Mouse (Mus musculus): ENCODE data around the gene Plbd2.
A peak's percentile ranks its signal among the peaks of the same experiment; 100 is the strongest.
"Not testable (repeated sequence)": the region's sequence is repeated elsewhere in the genome, so short reads cannot be mapped to it uniquely, and the experiment has no call there.

Gene Plbd2

DNA sequence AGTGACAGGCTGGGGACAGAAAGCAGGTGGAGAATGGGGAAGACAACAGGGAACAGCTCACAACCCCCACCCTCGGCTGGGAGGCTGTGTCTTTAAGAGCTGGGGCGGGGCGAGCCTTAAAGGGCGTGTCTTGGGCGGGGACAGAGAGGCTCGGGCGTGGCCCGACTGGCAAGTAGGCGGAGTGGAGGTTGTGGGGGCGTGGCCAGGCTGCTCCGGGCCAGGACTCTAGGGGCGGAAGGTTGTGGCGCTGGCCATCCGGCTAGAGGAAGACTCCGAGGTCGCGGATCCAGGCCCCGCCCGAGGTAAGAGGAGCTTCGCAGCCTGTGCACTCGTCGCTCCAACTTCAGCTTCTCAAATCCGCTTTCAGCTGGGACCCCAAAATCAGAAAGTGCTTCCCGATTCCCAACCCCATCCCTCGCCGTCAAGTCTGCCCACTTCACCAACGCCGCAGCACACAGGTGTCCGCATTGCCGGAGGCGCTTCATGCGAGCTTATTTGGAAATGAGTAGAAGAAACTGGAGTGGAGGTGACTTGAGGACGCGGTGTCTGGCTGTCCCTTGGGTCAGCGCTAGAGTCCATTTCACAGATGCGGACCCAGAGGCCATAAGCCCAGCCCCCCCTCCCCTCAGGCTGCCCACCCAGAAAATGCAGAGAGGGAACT lies 7.7 kb upstream of the Plbd2 start, which contains the start of gene Slc8b1:
Gene Slc8b1, plus strand, starts transcription at position 187 of the 661 bp plus-strand sequence.
- peak; percentile 94 to 95 for DNase-seq (ENCODE audit: low spot score in 2 of 2)

DNA sequence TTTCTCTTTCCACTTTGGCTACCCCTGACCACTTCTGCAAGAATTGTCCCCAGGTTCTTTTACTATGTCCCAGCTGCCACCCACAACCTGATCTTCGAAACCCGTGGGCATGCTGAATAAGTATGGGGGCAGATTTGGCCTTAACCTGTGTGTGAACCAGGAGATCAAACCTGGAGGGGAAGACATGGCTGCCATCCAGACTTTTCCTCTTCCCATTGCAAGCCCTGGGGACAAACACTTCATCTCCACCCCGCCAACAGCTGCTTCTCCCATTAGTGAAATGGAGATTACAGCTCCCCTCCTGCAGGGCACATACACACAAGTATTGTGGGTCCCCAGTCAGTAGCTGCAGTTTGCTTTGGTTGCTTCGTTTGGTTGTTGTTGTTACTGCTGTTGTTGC lies 3.9 kb upstream of the Plbd2 start:
- DNase-seq (ENCODE audit: low spot score in 2 of 2): no peak

DNA sequence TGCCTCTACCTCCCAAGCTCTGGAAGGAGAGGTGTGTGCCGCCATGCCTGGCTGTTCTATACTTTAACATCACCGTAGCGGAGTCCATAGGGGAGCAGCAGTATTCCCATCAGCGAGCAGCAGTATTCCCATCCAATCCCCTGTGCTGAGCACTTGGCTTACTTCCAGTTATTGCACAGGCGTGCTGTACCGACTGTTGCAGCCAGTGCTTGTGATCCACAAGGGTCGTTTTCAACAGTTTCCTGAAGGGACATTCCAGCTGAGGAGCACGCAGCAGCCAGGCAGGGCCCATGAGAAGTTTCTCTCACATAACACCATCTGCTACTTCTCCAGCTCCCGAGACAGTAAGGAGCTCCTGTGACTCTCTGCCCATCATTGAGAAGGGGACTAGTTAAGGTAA lies 3.1 kb upstream of the Plbd2 start:
- DNase-seq (ENCODE audit: low spot score in 2 of 2): no peak

DNA sequence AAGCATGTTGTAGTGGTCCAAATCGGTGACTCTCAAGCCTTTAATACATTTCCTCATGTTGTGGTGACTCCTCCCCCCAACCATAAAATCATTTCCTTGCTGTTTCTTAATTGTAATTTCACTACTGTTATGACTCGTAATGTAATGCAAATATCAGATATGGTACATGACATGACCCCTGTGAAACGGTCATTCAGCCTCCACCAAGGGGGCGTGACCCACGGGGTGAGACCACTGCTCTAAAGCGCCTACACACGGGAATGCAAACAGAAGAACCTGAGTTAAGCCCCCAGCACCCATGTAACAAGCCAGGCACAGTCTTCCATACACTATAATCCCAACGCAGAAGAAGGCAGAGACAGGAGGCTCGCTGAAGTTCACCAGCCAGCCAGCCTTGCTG lies 2.4 kb upstream of the Plbd2 start:
- DNase-seq (ENCODE audit: low spot score in 2 of 2): no peak

DNA sequence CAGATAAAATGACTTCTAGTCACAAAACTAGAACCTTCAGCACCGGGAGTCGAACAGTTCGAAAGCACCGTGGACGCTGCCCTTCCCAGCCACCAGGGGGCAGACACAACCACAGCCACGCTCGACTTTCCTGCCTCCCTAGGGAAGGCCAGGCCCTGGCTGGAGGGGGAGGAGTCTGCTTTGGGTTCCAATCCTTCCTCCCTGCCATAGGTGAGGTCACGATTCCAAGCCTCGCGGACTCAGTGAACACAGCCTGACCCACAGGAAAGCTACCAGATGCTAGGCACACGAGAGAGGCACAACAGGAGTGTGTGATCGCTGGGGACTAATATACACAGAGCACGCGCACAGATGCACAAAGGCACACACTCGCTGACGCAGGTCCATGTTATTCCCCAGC lies 1.9 kb upstream of the Plbd2 start:
- peak; percentile 45 to 61 for DNase-seq (ENCODE audit: low spot score in 2 of 2)

DNA sequence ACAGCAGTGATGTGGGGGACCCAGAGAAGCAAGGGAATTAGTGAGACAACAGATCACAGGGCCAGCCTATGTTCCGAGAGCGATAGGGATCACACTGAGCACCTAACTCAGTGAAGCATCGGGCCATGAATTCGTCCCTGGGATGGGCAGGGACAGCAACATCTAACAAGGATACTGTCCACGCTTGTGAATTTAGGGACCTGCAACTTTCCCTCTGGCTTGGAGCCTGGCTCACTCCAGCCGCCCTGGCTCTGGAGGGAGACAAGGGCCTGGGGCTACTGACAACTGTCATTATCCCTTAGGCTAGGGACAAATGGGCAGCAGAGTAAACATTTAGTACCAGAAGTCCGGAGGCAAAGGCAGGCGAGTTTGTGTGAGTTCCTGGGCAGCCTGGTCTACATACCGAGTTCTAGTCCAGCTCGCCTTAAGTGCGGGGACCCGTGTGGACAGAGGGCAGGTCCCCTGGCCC lies 716 bp downstream of the Plbd2 start:
- no peak for DNase-seq (ENCODE audit: low spot score in 2 of 2)

DNA sequence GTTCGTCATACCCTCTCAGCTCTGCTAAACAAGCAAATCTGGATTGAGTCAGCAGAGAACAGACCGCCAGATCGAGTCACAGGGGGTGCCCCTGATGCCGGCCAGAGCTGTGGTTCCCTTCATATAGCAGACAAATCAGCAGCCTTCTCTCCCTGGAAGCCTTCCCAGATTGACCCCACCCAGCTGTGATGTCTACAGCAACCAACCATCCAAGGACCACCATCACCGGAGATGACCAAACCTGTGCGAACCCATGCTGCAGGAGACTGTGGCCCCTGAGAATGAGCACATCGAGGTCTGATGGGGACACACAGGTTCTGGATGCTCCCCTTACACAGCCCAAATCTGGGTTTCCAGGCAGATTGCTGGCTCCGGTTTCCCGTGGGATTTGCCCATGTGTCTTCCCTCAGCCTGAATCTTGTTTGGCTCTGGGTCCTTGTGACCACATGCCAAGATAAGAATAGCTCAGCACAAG lies 1.2 kb downstream of the Plbd2 start:
- no peak for DNase-seq (ENCODE audit: low spot score in 2 of 2)

DNA sequence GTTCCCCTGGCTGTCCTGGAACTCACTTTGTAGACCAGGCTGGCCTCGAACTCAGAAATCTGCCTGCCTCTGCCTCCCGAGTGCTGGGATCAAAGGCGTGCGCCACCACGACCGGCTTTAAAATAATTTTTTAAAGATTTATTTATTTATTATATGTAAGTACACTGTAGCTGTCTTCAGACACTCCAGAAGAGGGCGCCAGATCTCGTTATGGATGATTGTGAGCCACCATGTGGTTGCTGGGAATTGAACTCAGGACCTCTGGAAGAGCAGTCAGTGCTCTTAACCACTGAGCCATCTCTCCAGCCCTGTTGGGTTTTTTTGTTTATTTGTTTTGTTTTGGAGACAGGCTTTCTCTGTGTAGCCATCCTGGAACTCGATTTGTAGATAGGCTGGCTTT lies 2.8 kb downstream of the Plbd2 start:
- not testable (repeated sequence) for DNase-seq (ENCODE audit: low spot score in 2 of 2)

DNA sequence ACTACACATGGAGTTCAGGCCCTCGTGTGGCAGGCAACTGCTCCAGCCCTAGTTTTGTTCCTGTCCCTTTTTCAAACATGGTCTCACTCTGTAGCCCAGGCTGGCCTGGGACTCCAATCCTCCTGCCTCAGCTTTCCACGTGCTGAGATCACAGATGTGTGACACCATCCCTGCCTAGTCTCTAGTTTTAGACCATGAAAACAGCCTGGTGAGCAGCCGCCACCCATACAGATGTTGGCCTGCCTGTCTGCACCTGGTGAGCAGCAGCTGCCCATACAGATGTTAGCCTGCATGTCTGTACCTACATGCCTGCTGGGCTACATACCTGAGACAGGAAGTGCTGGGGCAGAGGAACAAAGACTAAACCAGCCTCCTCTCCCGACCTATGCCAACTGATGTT lies 4.2 kb downstream of the Plbd2 start:
- DNase-seq (ENCODE audit: low spot score in 2 of 2): no peak

DNA sequence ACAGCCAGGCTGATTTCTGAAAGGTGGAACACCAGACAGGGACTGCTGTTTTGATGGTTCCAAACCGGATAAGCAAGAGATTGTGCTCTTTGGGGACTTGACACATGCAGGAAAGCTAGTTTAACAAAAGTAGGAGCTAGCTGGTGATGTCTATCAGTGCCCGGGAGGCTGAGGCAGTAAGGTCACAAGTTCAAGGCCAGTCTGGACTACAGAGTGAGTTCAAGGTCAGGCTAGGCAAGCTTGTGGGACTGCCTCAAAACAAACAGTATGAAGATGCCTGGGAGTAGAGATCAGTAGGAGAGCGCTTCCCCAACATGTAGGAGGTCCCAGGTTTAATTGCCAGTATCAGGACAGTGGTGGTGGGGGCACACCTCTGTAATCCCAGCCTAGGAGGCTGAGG lies 6.4 kb downstream of the Plbd2 start:
- DNase-seq (ENCODE audit: low spot score in 2 of 2): no peak

DNA sequence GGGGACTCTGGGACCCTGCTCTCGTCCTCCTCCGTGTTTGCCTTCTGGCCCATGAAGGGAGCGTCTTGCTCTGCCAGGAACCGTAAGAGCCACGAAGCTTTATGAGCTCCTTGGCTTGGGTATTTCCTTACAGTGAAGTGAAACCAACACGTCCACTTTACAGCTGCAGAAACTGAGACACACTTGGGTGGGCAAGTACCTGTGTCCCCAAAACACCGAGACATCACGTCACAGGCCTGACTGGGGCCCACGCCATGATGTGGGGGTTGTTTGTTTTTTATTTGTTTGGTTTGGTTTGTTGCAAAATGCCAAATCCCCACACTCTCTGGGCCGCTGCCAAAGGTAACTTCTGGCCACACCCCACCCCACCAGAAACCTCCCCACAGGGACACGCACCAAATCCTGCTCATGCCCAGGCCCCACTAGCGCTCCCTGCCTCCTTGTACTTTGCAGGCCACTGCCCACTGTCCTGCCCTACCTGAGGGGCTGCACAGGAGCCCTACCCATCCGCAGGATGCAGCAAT lies 7.7 kb downstream of the Plbd2 start:
- DNase-seq (ENCODE audit: low spot score in 2 of 2): peak; percentile 41 to 43

DNA sequence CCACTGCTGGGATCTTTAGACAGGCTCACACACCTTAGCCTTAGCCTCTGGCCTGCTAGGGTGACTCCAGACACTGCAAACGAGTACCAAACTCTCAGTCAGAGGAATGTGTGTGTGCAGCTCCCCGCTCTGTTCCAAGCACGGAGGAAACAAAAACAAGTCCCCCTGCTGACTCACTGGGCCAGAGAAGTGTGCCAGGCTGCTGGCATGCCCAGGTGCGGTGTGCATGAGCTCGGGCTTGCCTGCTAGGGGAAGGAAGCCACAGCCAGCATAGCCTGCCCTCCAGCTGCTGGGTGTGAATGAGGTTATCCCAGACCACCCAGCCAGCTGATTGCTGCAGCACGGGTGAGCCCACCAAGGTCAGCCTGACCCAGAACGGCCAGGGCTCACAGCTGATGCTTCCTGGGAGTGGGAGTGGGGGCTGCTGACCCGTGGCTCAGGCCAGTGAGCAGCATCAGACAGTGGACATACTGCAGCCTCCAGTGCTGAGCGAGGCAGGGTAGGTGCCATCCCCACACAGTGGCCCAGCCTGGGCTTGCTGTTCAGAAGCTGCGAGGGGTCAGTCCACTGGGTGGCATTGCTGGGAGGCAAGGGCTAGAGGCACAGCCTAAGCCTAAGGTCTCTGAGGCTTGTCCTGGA lies 8.2 kb downstream of the Plbd2 start:
- no peak for DNase-seq (ENCODE audit: low spot score in 2 of 2)

DNA sequence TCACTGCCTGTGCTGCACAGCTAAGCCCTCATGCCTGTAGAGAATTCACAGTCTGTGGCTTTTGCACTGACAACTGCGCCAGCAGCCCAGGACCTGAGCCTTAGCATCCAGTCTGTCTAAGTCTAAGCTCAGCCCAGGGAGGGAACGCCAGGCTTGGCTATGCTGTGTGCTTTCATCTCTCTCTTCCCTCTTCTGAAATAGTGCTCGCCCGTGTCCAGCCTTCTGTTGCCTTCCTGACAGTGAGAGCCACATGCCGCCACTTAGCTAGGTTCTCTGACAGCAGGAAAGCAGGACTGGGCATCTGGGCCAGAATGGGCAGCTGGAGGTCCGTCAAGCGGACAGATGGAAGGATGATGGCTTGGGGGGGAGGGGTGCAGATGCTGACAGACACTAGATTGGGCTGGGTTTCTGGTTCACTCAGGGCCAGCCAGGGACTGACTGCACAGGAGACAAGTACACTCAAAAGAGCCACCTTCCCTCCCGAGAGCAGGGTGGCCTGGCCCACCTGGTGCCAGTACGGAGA lies 9.5 kb downstream of the Plbd2 start:
- DNase-seq (ENCODE audit: low spot score in 2 of 2): no peak

DNA sequence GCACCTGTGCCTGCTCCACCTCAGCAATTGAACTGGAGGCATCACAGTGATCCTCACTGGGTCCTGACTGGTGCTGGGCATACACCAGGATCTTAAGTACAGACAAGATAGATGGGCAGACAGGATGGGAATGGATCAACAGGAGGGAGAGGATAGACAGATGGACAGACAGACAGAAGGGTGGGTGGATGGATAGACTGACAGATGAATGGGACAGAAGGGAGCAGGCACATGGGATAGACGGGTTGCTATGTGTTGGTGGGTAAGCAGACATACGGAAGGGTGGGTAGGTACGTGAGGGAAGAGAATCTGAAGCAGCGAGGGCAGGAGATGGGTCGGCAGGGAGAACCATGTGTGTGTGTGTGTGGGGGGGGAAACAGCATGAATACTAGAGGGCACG lies 10.0 kb downstream of the Plbd2 start:
- no peak for DNase-seq (ENCODE audit: low spot score in 2 of 2)

DNA sequence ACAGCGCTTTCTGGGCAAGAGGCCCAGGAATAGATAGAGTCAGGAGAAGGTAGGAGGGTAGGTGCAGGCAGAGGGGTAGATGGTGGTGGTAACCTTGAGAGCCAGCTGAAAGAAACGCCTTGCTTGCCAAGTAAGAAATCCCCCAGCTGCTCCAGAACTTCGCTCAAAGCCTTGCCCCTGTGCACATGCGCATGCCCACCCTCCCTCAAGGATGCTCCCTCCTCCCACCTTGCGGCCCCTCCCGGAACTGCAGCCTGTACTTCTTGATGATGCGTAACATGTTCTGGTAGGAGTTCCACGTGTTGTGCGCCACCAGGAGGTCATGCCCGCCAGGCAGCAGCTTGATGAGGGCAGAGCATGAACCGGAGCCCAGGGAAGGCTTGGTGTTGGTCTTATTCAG lies 11.0 kb downstream of the Plbd2 start:
- no peak for DNase-seq (ENCODE audit: low spot score in 2 of 2)

DNA sequence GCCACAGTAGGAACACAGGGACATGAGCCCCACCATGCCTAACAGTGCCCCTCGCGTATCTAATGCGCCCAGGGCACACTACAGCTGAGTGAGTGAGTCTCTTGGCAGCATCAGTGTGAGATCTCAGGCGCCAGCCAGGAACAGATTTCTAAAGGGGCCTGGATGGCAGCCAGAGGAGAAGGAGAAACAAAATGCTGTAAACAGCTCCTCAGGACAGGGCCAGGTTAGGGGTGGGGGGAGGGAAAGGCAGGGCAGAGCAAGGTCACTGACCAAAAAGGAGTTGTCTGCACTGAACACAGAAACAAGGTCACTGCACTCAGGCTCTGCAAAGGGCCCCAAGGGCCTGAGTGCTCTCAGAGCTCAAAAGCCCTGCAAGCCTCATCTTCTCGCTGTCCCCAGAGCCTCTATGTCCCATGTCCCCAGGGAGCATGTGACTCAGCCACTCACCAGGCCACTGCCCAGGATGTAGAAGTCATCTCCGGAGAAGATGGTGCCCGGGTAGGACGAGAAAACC lies 12.7 kb downstream of the Plbd2 start:
- DNase-seq (ENCODE audit: low spot score in 2 of 2): no peak

DNA sequence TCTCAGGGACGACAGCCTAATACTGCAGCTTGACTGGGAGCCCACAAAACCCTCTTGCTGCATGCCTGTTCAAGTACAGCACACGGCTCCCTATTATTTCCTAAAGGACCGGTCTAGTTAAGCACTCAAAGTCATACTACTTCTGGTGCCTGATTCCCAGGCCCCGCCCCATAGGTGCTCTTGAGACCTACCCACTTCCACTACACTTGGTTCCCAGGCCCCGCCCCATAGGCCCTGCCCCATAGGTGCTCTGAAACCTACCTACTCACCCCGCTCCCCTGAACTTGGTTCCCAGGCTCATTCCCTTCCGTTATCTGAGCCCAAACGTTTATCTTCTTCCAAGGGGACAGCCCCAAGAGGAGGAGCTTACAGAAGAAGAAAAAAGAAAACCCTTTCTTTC lies 15.6 kb downstream of the Plbd2 start:
- DNase-seq (ENCODE audit: low spot score in 2 of 2): no peak

DNA sequence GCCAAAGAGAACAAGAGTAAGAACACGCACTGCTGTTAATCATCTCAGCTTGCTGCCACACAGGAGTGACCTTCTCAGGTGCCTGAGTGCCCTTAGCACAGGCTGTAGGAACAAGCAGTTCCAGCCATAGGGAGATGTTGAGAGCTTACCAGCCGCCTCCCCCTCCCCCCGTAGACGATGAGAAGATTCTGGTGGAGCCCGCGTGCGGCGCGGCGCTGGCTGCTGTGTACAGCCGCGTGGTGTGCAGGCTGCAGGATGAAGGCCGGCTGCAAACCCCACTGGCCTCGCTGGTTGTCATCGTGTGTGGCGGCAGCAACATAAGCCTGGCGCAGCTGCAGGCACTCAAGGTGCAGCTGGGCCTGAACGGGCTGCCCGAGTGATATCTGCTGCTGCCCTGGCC lies 20.0 kb downstream of the Plbd2 start:
- no peak for DNase-seq (ENCODE audit: low spot score in 2 of 2)

DNA sequence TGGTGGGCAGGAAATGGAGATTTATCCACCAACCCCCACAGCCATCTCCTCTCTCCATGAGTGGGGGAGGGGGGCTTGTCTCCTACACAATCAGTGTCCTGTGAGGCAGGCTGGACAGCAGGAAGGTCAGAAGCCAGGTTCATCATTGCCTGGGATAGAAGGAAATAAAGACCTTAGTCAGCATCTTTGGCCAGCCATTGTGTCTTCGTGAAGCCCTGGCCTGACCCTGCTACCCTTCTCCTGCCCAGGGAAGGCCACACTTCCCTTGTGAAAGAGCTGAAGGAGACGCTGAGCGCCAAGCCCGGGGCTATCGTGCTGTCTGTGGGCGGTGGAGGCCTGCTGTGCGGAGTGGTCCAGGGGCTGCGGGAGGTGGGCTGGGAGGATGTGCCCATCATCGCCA lies 22.2 kb downstream of the Plbd2 start:
- DNase-seq (ENCODE audit: low spot score in 2 of 2): no peak

DNA sequence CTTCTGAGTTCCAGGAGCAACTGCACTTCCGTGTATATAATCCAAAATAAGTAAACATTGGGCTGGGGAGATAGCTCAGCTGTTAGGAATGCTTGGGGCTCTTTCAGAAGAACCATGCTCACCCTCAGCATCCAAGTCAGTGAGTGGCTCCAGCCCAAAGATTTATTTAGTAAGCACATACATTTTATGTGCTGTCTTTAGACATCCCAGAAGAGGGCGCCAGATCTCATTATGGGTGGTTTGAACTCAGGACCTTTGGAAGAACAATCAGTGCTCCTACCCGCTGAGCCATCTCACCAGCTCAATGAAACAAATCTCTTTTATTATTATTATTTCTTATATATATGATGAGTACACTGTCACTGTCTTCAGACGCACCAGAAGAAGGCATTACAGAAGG lies 23.9 kb downstream of the Plbd2 start:
- no peak for DNase-seq (ENCODE audit: low spot score in 2 of 2)

DNA sequence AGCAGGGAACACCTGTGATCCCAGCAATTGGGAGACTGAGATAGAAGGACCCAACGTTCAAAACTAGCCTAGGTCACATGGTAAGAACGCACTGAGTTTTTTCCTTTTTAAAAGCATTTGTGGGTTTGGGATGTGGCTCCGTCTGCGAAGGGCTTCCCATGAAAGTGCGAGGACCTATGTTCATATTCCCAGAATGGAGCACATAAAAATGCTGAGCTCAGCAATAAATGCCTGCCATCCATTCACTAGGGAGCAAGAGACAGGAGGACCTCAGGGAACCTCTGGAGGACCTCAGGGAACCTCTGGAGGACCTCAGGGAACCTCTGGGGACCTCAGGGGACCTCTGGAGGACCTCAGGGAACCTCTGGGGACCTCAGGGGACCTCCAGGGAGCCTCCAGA lies 25.4 kb downstream of the Plbd2 start:
- no peak for DNase-seq (ENCODE audit: low spot score in 2 of 2)

DNA sequence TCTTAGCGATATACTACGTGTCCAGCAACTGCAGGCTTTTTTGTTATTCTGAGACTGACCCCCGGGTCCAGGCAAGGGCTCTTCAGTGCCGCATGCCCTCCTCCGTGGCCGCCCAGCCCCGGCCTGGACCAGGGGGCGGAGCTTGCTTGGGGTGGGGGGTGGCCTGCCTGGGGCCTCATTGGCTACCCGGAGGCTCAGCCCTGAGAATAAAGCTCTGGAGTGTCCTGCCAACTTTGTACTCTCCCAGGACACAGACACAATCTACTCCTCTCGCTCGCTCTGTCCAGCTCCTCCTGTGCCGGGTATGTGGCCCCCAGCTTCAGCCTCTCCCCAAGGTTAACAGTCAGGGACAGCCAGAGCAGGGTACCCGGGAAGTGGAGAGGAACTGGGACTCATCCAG lies 27.1 kb downstream of the Plbd2 start, which contains the start of gene Sds:
Gene Sds, plus strand, starts transcription at position 231 of the 400 bp plus-strand sequence.
- DNase-seq (ENCODE audit: low spot score in 2 of 2): no peak

DNA sequence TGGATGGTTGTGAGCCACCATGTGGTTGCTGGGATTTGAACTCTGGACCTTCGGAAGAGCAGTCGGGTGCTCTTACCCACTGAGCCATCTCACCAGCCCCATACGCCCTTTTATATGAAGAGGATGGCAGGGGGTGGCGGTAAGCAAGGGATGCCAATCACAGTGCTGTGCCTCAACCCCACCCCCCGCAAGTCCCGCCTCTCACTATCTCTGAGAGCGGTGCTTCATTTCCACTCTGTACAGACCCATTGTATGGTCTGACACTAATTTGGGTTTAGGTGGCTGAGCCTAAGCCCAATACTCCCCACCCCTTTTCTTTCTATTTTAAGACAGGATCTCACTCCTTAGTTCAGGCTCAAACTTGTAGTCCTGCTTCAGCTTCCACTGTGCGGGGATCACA lies 27.6 kb downstream of the Plbd2 start:
- no peak for DNase-seq (ENCODE audit: low spot score in 2 of 2)

All from spleen, postnatal 36 days (tissue).